Mouse (Mus musculus) liver, embryonic 13.5 days (tissue): ENCODE measurements around the gene Rad54l2. TPM values are rescaled to one million over a fixed set of nuclear protein-coding genes. Genes with fewer than 3 reads are reported as not detected.
A peak's percentile ranks its signal among the peaks of the same experiment; 100 is the strongest.

Experiments
- ATAC-seq: fragments of 200-750 bp; cut with Nextera tagmentation; 2 replicates; pipeline ENCODE4 v1.8.0; 2017; ENCODE audit warnings: low read depth, mild to moderate bottlenecking, moderate number of reproducible peaks, moderate library complexity
- DNase-seq: peaks from one replicate; pipeline ENCODE4 v3.0.0; 2022
- H3K27ac ChIP-seq: fragments of 300-500 bp; sonication (generic); 2 replicates; pipeline ENCODE4 v1.5.1; 2015; ENCODE audit warnings: moderate library complexity, mild to moderate bottlenecking, inconsistent platforms
- H3K27me3 ChIP-seq: fragments of 300-500 bp; sonication (generic); 2 replicates; pipeline ENCODE4 v1.6.1; 2015; ENCODE audit warnings: mild to moderate bottlenecking, inconsistent platforms
- H3K36me3 ChIP-seq: fragments of 300-500 bp; sonication (generic); 2 replicates; pipeline ENCODE4 v1.6.1; 2015; ENCODE audit warnings: mild to moderate bottlenecking, inconsistent platforms
- H3K4me1 ChIP-seq: fragments of 300-500 bp; sonication (generic); replicated peaks from 2 replicates; pipeline ENCODE4 v1.6.1; 2015; ENCODE audit warnings: inconsistent platforms
- H3K4me2 ChIP-seq: fragments of 300-500 bp; sonication (generic); 2 replicates; pipeline ENCODE4 v1.6.1; 2015; ENCODE audit warnings: inconsistent platforms, mild to moderate bottlenecking, moderate library complexity
- H3K4me3 ChIP-seq: fragments of 300-500 bp; sonication (generic); replicated peaks from 2 replicates; pipeline ENCODE4 v1.5.1; 2015; ENCODE audit warnings: mild to moderate bottlenecking, inconsistent platforms
- H3K9ac ChIP-seq: fragments of 300-500 bp; sonication (generic); 2 replicates; pipeline ENCODE4 v1.6.1; 2015; ENCODE audit warnings: mild to moderate bottlenecking, inconsistent platforms
- H3K9me3 ChIP-seq: fragments of 300-500 bp; sonication (generic); replicated peaks from 2 replicates; pipeline ENCODE4 v1.6.1; 2016; ENCODE audit warnings: inconsistent platforms
- WGBS: fragments of 180-500 bp; shearing (Covaris S2); methylation state at CpG from one replicate; pipeline ENCODE4 v1.1.7; 2015; ENCODE audit not compliant: insufficient replicate concordance; 5-methylcytosine and 5-hydroxymethylcytosine counted together
- polyA plus RNA-seq: library from polyadenylated mRNA; unstranded; fragments of >200 nt; fragmentation: Nextera tagmentation; extraction: Ambion mirVana; gene quantifications from 2 replicates; pipeline ENCODE4 v1.2.1, GENCODE M21; 2015

The Rad54l2 gene
- polyA plus RNA-seq, 1 experiment from 2014 or later = 2.0 TPM

DNA sequence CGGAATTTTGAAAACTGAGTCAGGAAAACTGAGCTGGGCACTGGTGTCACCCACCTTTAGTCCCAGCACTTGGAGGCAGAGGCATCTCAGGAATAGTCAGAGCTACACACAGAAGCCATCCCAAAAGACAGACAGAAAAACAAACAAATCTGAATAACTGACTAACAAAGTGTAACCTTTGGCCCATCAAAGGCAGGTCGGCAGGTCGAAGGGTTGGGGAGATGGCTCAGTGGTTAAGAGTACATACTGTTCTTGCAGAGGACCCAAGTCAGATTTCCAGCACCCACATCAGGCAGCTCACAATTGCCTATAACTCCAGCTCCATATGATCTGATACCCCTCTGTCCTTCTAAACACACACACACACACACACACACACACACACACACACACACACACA lies 3.8 kb downstream of the Rad54l2 start:
- Histone ChIP-seq H3K27ac (0 out of 2 replicates have a peak overlapping the region, but pooled peaks have one; percentile 9), H3K36me3 (no peaks in the 10 kb centered on the region), H3K9me3 (no peaks in the 10 kb centered on the region), H3K9ac (no peak overlapping the region), H3K4me2 (no peak overlapping the region), H3K27me3 (no peaks in the 10 kb centered on the region), H3K4me3 (no peak overlapping the region), H3K4me1 (peaks cover 46% of the 10 kb centered on the region)
- ATAC-seq (no peak), DNase-seq (no peak)
- WGBS = 63% methylated on average over 3 of the region's 3 CpGs

DNA sequence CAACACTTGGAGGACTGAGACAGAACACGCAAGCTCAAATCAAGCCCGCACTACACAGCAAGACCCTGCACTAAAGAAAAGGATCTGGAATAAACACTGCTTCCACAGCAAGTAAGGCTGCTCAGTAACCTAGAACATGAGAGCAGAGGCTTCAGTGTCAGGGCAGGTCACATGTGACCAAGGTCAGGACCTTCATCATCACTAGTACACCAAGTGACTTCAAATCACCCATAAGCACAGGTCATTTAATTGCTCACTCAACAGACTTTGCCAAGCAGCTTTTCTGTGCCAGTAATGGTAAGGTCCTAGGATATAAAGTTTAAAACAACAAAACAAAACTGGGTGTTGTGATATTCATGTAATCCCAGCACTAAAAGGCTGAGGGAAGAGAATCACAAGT lies 5.4 kb downstream of the Rad54l2 start:
- no peak overlapping the region for H3K9ac ChIP-seq
- H3K4me2 ChIP-seq = no peak overlapping the region
- 89% methylated on average over 2 of the region's 2 CpGs for WGBS
- DNase-seq = no peak
- no peak overlapping the region for H3K4me3 ChIP-seq
- no peaks in the 10 kb centered on the region for H3K27me3 ChIP-seq
- peaks cover 43% of the 10 kb centered on the region for H3K4me1 ChIP-seq
- ATAC-seq = no peak
- no peak overlapping the region for H3K27ac ChIP-seq
- H3K9me3 ChIP-seq = no peaks in the 10 kb centered on the region
- H3K36me3 ChIP-seq = no peaks in the 10 kb centered on the region

DNA sequence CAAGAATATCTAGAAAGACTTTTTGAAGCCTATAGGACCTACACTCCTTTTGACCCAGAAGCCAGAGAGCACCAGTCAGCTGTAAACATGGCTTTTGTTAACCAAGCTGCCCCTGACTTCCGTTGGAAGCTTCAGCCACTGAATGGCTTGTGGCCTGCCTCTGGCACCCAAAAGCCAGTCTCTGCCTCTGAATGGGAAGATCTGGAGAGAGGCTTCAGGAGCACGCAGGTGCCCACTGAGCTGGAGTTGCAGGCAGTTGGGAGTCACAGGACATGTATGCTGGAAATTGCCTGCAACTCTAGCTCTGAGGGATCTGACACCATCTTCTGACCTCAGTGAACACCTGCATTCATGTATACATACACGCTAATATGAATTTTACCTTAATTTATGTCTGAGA lies 8.9 kb downstream of the Rad54l2 start:
- Histone ChIP-seq H3K27ac (no peak overlapping the region), H3K9ac (no peak overlapping the region), H3K4me1 (peaks cover 31% of the 10 kb centered on the region), H3K36me3 (no peaks in the 10 kb centered on the region), H3K27me3 (no peaks in the 10 kb centered on the region), H3K4me3 (no peak overlapping the region), H3K9me3 (no peaks in the 10 kb centered on the region), H3K4me2 (no peak overlapping the region)
- ATAC-seq = no peak
- DNase-seq = no peak
- WGBS = 73% methylated on average over 3 of the region's 3 CpGs

DNA sequence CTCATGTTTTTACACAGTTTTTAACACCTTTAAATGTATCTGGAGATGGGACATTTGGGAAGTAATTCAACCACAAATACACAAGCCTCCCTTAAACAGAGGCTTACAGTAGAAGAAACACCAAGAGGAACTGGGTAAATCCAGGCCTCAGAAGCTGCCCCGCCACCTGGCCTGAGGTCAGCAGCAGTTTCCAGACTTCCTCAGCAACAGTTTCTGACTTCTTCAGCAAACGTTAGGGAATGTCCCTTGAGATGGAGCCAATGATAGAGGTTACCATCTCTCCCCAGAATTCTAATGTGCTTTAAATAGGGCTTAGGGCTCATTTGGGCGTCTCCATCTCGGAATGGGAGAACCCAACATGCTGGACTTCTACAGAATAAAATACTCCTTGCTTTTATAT lies 10.7 kb downstream of the Rad54l2 start:
- Histone ChIP-seq H3K4me3 (no peak overlapping the region), H3K27ac (no peak overlapping the region), H3K36me3 (no peaks in the 10 kb centered on the region), H3K27me3 (no peaks in the 10 kb centered on the region), H3K4me2 (no peak overlapping the region), H3K9me3 (no peaks in the 10 kb centered on the region), H3K4me1 (peaks cover 30% of the 10 kb centered on the region), H3K9ac (no peak overlapping the region)
- 68% methylated on average over 4 of the region's 4 CpGs for whole genome bisulfite sequencing
- no peak for ATAC-seq
- no peak for DNase-seq

DNA sequence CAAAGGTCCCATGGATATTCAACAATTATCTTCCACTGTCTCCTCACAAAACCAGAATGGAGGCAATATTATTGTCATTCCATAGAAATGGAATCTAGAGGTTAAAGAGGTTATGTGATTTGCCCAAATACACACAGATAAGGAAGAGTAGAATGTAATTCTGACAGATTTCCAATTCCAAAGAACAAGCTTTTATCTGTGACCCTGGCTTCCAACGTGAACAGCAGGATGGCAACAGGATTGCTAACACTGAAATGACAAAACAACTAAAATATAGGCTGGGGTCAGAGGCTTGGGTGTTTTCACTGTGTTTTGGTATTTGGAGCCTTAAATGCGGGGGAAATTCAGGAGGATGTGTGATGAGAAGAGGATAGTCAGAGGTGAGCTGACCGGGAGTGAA lies 11.6 kb downstream of the Rad54l2 start:
- Histone ChIP-seq H3K9me3 (no peaks in the 10 kb centered on the region), H3K36me3 (no peaks in the 10 kb centered on the region), H3K4me2 (no peak overlapping the region), H3K27me3 (no peaks in the 10 kb centered on the region), H3K27ac (no peak overlapping the region), H3K4me3 (no peak overlapping the region), H3K9ac (no peak overlapping the region), H3K4me1 (peaks cover 35% of the 10 kb centered on the region)
- DNase-seq = no peak
- ATAC-seq = no peak
- 78% methylated on average over 3 of the region's 3 CpGs for WGBS

DNA sequence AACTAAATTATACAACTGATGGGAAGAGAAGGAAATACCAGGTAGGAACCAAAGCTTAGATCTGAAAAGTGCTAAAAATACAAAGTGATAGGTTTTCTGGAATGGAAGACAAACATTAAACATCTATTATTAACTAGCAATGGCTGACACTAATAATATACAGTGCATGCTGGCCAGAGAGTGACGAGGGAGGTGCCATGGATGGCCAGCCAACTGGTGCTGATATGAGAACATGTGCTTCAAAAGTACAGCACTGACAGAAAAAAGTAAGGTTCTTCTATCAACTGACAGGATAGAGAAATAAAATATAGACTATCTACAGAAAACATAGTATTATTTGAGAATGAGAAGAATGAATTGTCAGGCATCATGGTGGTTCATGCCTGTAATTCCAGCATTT lies 12.9 kb downstream of the Rad54l2 start:
- 36% methylated on average over 1 of the region's 1 CpGs for WGBS
- no peaks in the 10 kb centered on the region for H3K36me3 ChIP-seq
- DNase-seq (no peak), ATAC-seq (no peak)
- no peak overlapping the region for H3K27ac ChIP-seq
- peaks cover 44% of the 10 kb centered on the region for H3K4me1 ChIP-seq
- H3K27me3 ChIP-seq = no peaks in the 10 kb centered on the region
- H3K9ac ChIP-seq = no peak overlapping the region
- no peaks in the 10 kb centered on the region for H3K9me3 ChIP-seq
- no peak overlapping the region for H3K4me2 ChIP-seq
- H3K4me3 ChIP-seq = no peak overlapping the region

DNA sequence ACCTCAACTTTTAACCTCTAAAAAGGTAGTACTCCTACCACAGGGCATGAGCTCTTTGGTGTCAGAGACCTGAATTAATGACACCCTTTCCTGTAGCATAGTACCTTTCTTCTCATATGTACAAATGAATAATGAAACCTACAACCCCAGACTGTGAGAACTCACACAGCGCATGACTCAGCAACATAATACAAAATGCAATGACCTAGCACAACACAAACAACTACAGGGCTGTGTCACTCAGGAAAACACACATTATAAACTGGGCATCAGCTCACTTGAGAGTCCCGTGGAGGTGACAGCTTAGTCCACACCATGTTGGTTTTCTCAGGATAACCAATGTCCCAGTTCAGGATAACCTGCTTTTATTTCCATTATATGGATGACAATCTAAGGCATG lies 17.2 kb downstream of the Rad54l2 start:
- ATAC-seq (peak; percentile 60; the same call in 1 of the 2 replicates), DNase-seq (no peak)
- H3K27me3 ChIP-seq = no peaks in the 10 kb centered on the region
- no peak overlapping the region for H3K9ac ChIP-seq
- no peaks in the 10 kb centered on the region for H3K36me3 ChIP-seq
- H3K4me3 ChIP-seq = no peak overlapping the region
- peak overlapping the region; percentile 47; the same call in 1 of the 2 replicates for H3K27ac ChIP-seq
- peaks cover 46% of the 10 kb centered on the region for H3K4me1 ChIP-seq
- no peaks in the 10 kb centered on the region for H3K9me3 ChIP-seq
- 80% methylated on average over 2 of the region's 2 CpGs for WGBS
- no peak overlapping the region for H3K4me2 ChIP-seq

DNA sequence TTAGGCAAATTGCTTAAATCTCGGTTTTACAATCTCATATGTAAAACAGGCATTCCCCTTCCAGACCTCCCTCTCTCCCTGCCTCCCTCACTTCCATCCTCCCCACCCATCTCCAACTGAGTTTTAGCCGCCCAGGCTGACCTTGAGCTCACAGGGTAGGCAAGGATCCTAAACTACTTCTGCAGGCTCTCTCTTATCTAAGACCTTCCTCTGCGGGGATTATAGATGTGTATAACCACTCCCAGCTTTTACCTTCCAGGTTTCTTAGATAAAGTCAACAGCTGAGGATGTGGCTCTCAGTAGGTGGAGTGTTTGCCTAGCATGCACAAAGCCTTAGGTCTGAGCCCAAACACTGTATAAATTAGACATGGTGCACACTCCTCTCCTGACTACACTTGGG lies 18.8 kb downstream of the Rad54l2 start:
- Histone ChIP-seq H3K9ac (no peak overlapping the region), H3K36me3 (no peaks in the 10 kb centered on the region), H3K4me3 (no peak overlapping the region), H3K4me2 (no peak overlapping the region), H3K27me3 (no peaks in the 10 kb centered on the region), H3K9me3 (no peaks in the 10 kb centered on the region), H3K4me1 (peaks cover 34% of the 10 kb centered on the region), H3K27ac (no peak overlapping the region)
- WGBS = 41% methylated on average over 3 of the region's 3 CpGs
- ATAC-seq (peak; percentile 75), DNase-seq (peak; percentile 13)

DNA sequence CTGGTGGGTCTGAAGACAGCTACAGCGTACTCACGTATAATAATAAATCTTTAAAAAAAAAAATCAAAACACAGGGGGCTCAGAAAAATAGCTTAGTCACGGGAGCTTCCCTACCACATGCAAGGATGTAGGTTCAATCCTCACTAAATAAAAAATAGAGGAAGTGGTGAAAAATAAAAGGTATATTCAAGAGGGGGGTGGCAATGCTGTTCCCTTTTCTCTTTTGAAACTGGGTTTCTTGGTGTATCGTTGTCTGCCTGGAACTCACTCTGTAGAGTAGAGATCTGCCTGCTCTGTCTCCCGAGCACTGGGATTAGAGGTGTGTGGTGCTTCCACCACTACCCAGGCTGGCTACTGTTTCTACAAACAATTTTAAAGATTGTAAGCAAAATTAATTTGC lies 19.2 kb downstream of the Rad54l2 start:
- Histone ChIP-seq H3K27me3 (no peaks in the 10 kb centered on the region), H3K27ac (no peak overlapping the region), H3K4me2 (no peak overlapping the region), H3K4me3 (no peak overlapping the region), H3K9me3 (no peaks in the 10 kb centered on the region), H3K4me1 (peaks cover 34% of the 10 kb centered on the region), H3K9ac (no peak overlapping the region), H3K36me3 (no peaks in the 10 kb centered on the region)
- 75% methylated on average over 5 of the region's 5 CpGs for WGBS
- DNase-seq (no peak), ATAC-seq (no peak)

DNA sequence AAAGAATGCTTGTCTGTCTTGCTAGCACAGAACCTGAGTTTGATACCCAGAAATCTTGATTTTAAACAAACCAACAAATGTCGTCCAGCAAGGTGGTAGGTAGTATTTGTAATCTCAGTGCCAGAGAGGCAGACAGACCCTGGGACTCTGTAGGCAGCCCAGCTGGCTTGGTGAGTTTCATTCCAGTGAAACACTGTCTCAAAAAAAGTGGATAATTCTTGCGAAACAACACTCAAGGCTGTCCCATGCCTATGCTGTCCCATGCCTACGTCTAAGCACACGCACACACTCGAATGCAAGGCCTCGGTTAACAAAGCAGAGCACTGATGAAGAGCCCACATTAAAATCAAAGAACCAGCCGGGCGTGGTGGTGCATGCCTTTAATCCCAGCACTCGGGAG lies 32.6 kb downstream of the Rad54l2 start:
- Histone ChIP-seq H3K4me3 (no peak overlapping the region), H3K27ac (no peak overlapping the region), H3K36me3 (peaks cover 15% of the 10 kb centered on the region; the same call in 1 of the 2 replicates), H3K9ac (no peak overlapping the region), H3K27me3 (no peaks in the 10 kb centered on the region), H3K4me1 (no peaks in the 10 kb centered on the region), H3K4me2 (no peak overlapping the region), H3K9me3 (no peaks in the 10 kb centered on the region)
- ATAC-seq (no peak), DNase-seq (no peak)
- 82% methylated on average over 9 of the region's 9 CpGs for WGBS

DNA sequence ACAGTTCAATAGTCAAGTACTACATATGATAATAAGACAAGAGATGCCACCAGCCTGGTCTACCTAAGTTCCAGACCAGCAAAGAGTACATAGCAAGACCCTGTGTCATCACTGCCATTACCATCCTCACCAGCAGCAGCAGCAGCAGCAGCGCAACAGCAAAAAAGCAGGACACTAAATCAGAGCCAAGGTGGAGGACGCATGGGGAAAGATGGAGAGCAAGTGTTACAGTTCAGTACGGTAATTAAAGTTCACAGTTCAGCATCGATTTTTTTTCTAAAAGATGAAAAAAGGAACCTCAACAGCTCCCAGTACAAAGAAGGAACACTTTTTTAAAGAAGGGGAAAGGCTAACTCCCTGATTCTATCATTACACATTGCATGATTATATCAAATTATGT lies 33.2 kb downstream of the Rad54l2 start:
- Histone ChIP-seq H3K27me3 (no peaks in the 10 kb centered on the region), H3K4me3 (no peak overlapping the region), H3K9me3 (no peaks in the 10 kb centered on the region), H3K4me2 (no peak overlapping the region), H3K4me1 (no peaks in the 10 kb centered on the region), H3K36me3 (peaks cover 15% of the 10 kb centered on the region; the same call in 1 of the 2 replicates), H3K9ac (no peak overlapping the region), H3K27ac (no peak overlapping the region)
- no peak for ATAC-seq
- WGBS = 72% methylated on average over 4 of the region's 4 CpGs
- no peak for DNase-seq

DNA sequence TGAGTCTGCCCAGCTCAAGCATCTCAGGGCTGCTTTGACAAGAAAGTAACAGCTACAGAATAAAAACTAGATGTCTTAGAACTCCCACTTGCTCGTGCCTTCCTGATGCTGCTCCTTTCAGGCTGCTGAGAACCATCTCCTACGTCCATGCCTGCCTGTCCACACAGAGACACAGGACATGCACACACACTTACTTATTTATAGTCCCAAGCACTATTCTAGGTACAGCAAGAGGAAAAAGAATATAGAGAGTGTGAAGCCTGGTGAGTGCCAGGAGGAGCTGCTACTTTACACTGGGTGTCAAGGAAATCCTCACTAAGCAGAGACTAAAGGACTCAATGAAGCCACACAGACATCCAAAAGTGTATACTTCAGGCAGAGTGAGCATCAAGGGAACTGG lies 34.7 kb downstream of the Rad54l2 start:
- no peak overlapping the region for H3K27ac ChIP-seq
- H3K27me3 ChIP-seq = no peaks in the 10 kb centered on the region
- no peaks in the 10 kb centered on the region for H3K9me3 ChIP-seq
- peaks cover 15% of the 10 kb centered on the region; the same call in 1 of the 2 replicates for H3K36me3 ChIP-seq
- DNase-seq (no peak), ATAC-seq (no peak)
- H3K4me2 ChIP-seq = no peak overlapping the region
- no peak overlapping the region for H3K4me3 ChIP-seq
- H3K4me1 ChIP-seq = no peaks in the 10 kb centered on the region
- WGBS = 60% methylated on average over 2 of the region's 2 CpGs
- H3K9ac ChIP-seq = no peak overlapping the region
